Mouse (Mus musculus) heart, postnatal 14 days (tissue): ENCODE data around the gene Gm11492. TPM values are rescaled to one million over a fixed set of nuclear protein-coding genes. Genes with fewer than 3 reads are reported as not detected.
A peak's percentile ranks its signal among the peaks of the same experiment; 100 is the strongest.

Experiments
- DNase-seq, 2 experiments: peaks; one replicate each; pipeline ENCODE4 v3.0.0; 2021 to 2022
- intact Hi-C: fragments of 180-260 bp; cut with DNase I; formaldehyde crosslinking; loops from one replicate; pipeline ENCODE4 v1.15.1; 2025
- long read RNA-seq, 2 experiments: library from polyadenylated mRNA; stranded (forward); transcript quantifications; one replicate each; pipeline ENCODE4 v2.0.0; 2021
- total RNA-seq, 2 experiments: library from RNA; stranded (reverse); gene quantifications; 2 replicates each; pipeline ENCODE4 v1.2.3; 2021

Gm11492 gene
- not detected for total RNA-seq
- long read RNA-seq, experiment 1, result 0 reads
- long read RNA-seq, experiment 2, result 0 reads

DNA sequence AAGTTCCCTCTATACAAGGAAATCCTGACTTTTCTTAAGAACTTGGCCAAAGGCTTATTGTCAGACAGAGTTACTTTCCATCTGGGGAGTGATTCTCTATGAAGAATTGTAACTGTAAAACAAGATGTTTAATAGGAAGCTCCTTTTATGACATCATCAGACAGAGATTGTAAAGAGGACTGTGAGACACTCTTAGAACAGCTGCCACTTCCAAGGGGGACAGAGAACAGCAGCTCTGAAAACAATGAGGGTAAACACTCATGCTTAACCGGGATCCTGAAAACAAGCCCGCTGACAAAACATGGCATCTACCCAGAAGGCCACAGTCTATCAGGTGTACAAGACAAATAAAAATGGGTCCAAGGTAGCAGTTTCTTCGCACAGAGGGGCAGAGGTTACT lies at the start of gene Gm11492:
Gm11492 (plus strand) TSS at position 153 of the 400 bp plus-strand sequence.
- no peak for DNase-seq
- intact Hi-C loops, result no loop called here

DNA sequence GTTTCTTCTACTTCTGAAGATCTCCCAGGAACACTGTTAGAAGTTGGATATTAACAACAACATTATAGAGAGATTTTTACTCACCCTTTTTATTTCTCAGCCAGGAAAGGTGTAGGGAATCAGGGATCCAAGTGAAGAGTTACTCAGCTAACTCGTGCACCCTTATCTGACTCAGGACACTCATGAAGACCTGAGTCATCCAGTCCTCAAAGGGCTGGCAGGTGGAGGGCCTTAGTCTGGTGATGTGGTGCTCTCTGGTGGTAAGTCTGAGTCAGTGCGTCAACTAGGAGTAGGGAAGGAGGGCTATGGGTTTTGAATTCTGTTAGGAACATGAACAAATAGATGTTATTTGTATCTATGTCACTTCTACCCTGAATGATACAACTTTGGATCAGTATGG lies 47.2 kb upstream of the Gm11492 start:
- peak; percentile 14 to 32 for DNase-seq
- intact Hi-C loops, result loop anchor here (5.0 kb wide), 1 partner anchor 82 kb away; no protein-coding TSS in a partner anchor

DNA sequence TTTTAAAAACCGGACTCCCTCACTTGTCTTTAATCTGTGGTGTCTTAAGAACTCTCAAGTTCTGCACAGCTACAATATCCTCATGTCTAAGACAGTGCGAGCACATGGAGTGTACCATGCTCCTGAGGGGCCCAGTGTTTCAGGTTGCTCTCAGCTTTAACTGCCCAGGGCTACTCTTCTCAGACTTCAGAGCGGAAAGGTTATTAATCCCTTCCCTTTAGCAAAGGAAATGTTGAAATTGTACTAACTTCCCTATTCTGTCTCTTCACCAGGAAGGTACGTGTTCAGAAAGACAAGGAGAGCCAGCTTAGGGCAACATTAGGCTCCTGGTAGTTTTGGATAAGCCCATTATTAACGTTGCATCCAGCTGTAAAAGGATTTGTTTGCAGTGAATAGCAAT lies 43.0 kb upstream of the Gm11492 start:
- intact Hi-C loops, result loop anchor here (5.0 kb wide), 1 partner anchor 69 kb away; the partner anchor contains the start of gene Mtmr4
- no peak for DNase-seq

DNA sequence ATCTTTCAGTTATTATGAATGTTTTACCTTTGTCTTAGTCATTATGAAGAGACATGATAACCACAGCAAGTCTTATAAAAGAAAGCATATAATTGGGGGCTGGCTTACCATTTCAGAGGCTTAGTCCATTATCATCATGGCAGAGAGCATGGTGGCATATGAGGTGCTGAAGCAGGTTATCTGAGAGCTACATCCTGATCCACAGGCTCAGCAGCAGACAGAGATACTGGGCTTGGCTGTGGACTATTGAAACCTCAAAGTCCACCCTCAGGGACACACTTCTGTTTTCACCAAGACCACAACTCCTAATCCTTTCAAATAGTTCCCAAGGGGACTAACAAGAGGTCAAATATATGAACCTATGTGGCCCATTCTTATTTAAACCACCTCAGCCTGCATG lies 42.5 kb upstream of the Gm11492 start:
- no peak for DNase-seq
- intact Hi-C loops, result loop anchor here (5.0 kb wide), 1 partner anchor 68 kb away; the partner anchor contains the start of gene Mtmr4

DNA sequence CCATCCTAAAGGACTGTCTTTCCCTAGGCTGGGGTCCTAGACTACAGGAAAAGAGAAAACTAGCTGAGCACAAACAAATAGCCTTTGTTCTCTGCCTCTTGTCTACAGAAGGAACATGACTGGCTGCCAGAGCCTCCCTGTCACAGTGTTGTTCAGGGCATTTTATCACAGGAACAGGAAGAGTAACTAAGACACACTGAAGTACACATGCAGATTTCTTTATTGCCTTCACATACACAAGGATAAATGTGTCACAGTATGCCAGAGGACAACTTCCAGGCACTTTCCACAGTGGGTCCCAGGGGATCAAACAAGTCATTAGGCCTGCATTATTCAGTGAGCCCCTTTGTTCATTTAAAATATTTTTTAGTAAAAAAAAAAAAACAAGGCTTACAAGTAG lies 41.7 kb upstream of the Gm11492 start:
- intact Hi-C loops, result loop anchor here (5.0 kb wide), 1 partner anchor 68 kb away; the partner anchor contains the start of gene Mtmr4
- DNase-seq, result no peak

DNA sequence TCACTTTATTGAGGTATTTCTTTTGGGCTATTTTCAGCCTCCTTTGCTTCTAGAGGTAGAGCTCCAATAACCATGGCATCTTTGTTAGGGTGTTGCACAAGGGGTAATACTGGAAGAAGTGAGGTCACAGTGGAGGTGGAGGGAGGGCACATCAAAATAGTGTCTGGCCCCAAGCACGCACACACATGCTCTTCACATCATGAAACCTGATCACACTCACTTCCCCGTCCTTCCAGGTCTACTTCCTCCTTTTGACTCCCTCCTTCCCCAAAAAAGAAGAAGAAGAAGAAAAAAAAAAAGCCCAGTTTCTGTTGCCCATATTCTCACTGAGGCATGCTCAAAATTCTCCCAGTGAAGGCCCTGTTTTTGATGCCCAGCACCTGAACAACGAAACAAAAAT lies 39.1 kb upstream of the Gm11492 start:
- intact Hi-C loops, result no loop called here
- DNase-seq, result no peak

DNA sequence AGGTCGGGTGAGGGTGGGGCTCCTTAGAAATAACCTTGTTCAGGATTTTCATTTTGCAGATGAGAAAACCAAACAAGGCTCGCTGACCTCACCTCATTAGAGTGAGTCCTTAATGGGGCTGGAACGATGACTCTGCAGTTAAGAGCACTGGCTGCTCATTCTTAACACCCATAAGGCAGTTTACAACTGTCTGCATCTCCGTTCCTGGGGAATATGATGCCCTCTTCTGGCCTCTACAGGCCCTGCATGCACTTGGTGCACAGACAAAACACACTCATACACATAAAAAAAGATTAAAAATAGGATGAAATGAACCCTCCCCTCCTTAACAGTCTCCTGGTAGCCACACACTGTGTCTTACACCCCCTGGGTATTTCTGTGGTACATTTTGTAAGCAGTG lies 38.5 kb upstream of the Gm11492 start:
- no peak for DNase-seq
- intact Hi-C loops, result no loop called here

DNA sequence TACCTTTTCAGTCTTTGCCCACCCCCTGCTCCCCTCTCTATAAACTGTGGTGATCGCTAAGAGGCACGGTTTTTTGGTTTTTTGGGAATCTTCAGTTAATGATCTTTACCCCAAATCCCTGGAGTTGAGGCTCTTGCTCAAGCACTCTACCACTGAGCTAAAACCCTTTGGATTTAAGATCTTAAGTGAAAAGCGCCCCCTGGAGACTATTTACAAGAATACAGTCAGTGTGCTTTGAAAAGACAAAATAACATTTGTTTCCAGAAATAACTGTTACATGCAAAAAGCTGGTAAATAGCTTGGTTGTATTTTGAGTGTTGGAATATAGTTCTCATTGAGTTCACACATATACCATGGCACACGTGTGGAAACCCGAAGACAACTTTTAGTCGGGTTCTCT lies 34.8 kb upstream of the Gm11492 start:
- DNase-seq, result no peak
- intact Hi-C loops, result no loop called here

DNA sequence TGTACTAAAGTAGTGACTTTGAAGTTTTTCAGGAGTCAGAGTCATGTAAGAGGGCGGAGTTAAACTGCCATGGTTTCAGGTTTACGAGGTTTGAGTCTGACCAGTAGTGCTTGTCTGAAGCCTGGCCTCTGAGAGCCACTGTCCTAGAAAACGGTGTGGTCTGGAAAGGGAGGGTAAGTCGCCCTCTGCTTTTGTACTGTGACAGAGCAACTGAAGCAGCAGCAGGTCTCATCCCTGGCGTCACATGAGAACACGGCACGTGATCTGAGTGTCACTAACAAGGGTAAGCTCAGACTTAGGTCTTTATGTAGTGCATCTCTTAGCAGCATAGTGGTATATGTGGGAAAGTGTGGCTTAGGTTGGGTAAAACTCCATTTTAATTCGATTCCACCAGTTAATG lies 24.2 kb upstream of the Gm11492 start:
- intact Hi-C loops, result no loop called here
- DNase-seq, result no peak

DNA sequence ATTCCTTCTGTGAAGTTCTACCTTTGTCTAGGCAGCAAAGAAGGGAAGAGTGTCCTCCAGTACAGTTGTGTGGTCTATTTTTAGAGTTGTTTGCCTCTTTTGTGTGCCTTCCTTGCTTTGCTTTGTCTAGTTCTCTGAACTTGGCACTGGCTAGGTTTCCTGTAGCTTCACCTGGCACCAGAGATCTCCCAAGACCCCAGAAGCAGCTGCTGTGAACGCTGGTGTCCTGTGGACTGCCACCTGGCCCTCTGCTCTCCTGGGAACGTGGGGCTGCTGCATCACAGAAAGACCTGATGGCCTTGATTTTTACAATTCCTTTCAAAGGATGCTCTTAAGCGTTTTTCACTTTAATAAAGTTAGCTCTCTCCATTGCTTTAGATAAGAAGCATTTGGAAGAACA lies 23.5 kb upstream of the Gm11492 start:
- no peak for DNase-seq
- intact Hi-C loops, result no loop called here

DNA sequence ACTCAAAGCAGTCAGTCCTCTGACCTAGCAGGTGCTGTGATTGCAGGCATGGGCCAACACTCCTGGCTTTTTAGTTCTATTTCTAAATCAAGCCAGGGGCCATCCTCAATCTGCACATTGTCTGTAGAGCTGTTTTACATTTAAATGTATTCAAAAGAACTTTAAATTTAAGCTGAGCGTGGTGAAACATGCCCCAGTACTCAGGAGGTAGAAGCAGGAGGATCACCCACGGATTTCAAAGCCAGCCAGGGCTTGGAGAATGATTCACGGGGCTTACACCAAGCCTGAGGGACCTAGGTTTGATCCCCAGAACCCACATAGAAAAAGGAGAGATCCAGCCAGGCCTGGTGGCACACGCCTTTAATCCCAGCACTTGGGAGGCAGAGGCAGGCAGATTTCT lies 13.1 kb upstream of the Gm11492 start:
- DNase-seq, result no peak
- intact Hi-C loops, result loop anchor here (5.0 kb wide), 1 partner anchor 44 kb away; no protein-coding TSS in a partner anchor

DNA sequence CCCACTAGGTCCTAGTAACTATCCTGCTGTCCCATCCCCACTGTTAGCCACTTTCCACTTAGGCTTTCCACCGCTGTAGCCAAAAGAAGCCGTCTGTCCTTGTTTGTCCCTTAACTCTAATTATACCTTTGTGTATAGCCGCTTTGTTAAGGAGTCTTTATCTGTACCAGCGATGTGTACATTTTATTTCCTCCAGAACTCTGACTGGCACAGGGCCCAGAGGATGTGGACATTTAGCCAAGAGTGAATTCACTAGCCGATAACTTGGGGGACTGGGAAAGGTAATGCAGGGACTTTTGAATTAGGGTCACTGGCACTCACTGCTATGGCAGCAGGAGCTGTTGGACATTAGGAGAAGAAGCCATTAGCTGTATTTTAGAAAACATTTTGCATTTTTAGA lies 12.1 kb upstream of the Gm11492 start:
- intact Hi-C loops, result loop anchor here (5.0 kb wide), 1 partner anchor 43 kb away; no protein-coding TSS in a partner anchor

DNA sequence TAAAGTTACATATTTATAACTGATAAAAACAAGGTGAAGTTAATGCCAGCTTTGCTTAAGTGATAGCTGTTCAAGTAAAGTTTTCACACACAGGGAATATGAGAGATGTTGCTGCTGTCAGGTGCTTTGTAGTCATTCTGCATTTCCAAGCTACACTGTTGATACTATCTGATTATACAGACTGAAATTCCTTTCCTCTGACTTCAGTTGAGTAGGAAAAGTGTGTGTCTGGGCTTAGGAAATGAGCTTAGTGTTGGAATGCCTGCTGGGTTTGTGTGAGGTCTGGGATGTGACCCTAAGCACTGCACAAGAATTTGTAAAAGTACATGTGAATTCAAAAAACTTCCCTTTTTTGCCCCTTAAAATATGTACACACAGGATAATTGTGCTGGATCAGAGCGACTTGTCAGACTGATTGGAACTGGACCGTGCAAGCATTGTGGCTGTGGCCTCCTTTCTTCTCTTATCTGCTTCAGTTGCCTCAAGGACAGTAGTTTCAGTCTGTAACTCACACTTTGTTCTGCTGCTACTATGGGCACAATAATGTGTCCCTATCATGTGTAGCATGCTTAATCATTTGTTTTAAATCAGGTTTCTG lies 11.2 kb upstream of the Gm11492 start:
- intact Hi-C loops, result no loop called here
- DNase-seq, result no peak

More for the DNA sequence above, 12.1 kb upstream of the Gm11492 start:
- no peak for DNase-seq

DNA sequence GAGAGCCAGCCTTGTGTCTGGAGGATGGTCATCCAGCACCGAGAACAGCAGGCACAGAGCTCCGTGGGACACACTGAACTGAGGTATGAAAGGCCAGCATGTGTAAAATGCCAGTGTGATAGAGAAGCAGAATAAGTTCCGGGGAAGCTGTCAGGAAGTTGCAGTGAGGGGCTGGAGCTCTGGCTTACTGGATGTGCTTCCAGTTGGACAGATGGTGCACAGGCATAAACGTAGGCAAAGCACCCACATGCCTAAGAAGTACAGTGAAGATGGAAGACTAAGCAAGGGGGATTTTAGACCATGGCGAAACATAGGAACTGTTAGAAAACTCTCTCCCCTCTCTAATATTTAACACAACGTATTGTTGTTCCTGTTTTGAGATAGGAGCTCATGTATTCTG lies 5.2 kb upstream of the Gm11492 start:
- DNase-seq, result no peak
- intact Hi-C loops, result no loop called here

DNA sequence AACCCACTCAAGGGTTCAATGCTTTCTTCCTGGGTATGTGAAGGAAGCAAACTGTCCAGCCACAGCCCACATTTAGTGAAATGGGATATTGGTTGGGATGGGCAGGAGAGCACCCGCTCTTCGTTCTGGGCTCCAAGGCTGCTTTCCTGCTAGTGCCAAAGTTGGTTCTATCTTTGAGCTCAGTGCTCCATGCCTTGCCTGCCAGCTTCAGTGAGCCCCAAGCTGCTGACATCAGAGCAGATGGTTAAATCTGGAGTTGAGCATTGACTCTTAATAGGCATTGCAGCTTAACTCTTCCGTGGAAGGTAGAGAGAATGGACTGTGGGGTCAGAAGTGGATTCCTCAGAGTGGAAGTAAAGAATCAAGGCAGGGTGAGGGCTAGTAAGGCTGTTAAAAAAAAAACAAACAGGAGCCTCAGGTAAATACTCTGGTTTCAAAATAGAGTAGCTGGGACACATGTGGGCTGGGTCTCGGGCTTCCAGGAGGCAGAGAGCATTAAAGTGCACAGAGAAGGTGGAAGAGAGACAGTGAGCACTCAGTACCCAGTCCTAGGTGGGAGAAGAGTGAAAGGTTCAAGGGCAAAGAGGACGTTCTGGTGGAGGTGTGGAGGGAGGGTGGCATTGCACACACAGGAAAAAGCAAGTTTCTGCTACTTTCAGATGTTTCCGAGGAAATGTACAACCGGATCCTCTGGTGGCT lies 2.0 kb downstream of the Gm11492 start, which contains the start of gene Sept4:
Sept4 (plus strand) TSS at position 649 of the 699 bp plus-strand sequence.
- intact Hi-C loops, result no loop called here
- DNase-seq, result no peak

DNA sequence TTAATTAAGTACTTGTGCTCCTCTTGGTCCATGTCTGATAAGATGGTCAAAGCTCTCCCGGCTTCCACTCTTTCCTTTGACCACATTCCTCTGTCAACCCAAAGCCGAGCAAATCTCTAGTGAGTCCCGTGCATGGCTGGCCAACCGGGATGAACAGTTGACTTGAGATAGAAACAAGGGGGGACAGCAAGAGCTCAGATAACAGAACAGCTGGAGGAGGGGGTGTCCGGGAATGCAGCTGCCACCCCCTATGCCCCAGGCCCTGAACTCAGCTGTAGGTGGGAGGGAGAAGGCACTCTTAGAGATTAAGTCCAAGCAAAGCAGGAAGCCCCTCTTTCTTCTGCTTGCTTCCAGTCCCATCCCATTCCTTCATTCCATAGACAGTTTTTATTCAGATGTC lies 4.3 kb downstream of the Gm11492 start:
- intact Hi-C loops, result no loop called here
- no peak for DNase-seq

DNA sequence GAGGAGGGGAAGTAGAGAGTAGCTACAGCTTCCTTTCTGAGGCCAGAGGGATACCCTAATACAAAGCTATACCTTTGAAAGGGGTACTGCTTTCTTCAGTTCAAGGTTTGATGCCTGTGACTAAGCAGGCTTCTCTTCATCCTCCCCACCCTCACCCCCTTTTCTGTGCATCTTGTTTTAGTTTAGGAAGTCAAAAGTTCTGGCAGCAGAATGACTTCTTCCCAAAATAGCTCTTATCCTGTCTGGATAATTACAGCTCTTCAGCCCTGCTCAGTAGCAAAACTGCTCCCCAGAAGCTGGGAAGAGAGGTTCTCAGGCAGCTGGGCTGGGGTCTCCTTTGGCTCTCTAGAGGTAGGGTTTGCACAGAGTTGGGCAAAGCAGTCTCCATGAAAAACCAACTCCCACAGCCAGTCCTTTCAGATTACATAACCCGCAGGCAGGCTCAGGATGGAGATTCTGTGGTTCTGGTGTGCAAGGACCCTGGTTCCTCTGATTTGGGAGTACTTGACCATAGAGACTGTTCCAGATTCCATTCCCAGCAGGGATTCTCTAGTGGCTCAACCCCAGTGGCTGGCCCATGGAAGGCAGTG lies 5.0 kb downstream of the Gm11492 start:
- no peak for DNase-seq
- intact Hi-C loops, result no loop called here

DNA sequence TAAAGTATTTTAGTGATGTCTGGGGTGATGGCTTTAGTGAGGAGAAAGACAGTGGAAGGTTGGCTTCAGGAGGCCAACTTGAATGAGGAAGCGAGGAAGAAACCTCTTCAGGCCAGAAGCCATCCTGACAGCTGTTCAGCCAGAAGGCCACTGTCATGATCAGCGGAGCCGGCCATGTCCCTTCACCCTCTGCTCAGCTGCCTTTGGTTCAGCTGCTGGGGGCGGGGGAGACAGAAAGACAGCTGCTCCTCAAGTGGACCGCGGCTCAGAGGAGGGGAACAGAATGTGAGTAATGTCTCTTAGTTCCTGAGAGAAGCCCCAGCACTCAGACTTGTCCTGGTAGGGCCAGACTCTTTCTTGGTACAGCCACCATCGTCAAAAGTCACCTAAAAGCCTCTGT lies 7.3 kb downstream of the Gm11492 start:
- intact Hi-C loops, result no loop called here
- no peak for DNase-seq

DNA sequence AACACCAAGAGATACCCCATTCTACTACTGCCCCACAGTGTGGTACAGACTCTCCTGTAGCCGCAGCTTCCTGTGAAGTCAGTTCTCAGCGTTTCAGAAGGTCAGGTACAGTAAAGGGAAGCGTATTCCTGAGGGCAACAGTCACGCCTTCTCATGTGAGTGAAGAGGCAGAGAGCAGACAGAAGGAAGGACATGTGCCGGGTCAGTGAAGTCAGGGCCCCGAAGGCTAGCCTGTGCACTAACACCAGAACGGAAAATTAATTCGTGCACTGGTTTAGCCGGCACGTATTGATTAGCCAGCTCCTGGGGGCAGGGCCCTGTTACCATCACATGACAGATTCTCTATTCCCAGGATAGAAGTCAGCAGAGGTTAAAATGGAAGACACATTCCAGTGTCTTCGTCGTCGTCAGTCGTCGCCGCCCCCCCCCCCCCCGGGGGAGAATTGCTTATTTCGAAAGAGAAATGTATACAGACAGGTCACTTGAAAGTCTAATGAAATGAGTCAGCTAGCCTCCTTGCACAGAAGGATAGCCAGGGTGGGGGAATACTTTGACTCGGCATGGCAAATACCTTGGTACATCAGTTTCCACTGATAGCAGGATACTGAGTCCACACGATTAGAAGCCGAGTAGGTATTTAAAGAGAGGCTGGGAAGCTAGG lies 8.2 kb downstream of the Gm11492 start:
- intact Hi-C loops, result no loop called here
- no peak for DNase-seq

DNA sequence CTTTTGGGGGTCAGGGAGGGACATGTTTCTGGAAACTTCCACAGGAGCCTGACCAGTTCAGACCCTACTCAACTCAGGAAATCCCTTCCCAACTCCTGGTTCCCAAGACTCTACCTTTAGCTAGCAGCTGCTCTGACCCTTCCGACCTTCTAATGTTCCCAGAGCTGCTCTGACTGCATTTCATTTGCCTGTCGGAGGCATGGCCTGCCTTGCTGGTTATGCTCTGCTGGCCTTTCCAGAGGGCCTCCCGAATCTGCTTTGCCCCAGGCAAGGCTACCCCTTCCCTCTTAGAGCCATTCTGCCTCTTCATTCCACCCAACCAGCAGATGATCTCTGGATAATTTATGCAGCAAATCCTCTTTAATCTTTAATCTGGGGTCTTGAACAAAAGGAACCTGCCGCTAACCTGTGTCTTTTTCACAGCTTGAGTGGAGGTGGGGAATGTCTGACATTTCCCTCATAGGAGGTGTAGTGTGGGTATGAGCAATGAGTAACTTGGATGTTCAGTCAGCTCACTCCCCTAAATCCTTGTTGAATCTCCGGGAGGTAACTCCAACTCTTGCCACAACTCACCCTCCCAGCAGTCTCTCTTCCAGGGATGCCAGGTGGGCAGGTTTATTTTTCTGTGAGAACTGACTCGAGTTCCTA lies 11.3 kb downstream of the Gm11492 start:
- intact Hi-C loops, result no loop called here
- no peak for DNase-seq
